In genomic region chr10:81583347-81583746, GRCm38 (mm10) we compare ENCODE assay signal across 25 mouse cellular contexts. TPM values are rescaled to one million over a fixed set of nuclear protein-coding genes. Genes with fewer than 3 reads are reported as not detected.
DNase-seq lines count a peak whose midpoint lies in the region; ATAC-seq lines count a peak whose summit lies in the region.
"Had no signal": no experiment of that assay in that cellular context is flagged by ENCODE, and none has a peak within 500 bp of the region (broad histone marks: within the 10 kb centered on the region; RNA-seq: fewer than 3 reads in every experiment).

No protein-coding gene starts in this region.

- H3K27me3 ChIP-seq in kidney, embryonic 15.5 days, result peaks cover 5% of the 10 kb centered on the region; the same call in 1 of the 2 replicates
- H3K27me3 ChIP-seq: Patski had no signal

- H3K27ac ChIP-seq in kidney, embryonic 15.5 days, result peak overlapping the region; percentile 68
- H3K27ac ChIP-seq: forebrain, embryonic 10.5 days; forebrain, embryonic 13.5 days; heart, adult 2 months; heart, embryonic 10.5 days; heart, embryonic 13.5 days; hindbrain, embryonic 13.5 days had no signal

- peaks cover 50% of the 10 kb centered on the region for H3K36me3 ChIP-seq in kidney, embryonic 15.5 days
- H3K36me3 ChIP-seq: forebrain, embryonic 10.5 days; G1E had no signal

- peaks cover 40% of the 10 kb centered on the region for H3K4me1 ChIP-seq in kidney, embryonic 15.5 days

- H3K9ac ChIP-seq in kidney, embryonic 15.5 days, result no peak overlapping the region
- H3K9ac ChIP-seq: forebrain, embryonic 13.5 days; heart, embryonic 13.5 days; hindbrain, embryonic 13.5 days had no signal

- no peak for ATAC-seq in kidney, embryonic 15.5 days (replicated peaks; ENCODE audit: low FRiP score)
- ATAC-seq: forebrain, embryonic 13.5 days; forebrain, embryonic 16.5 days; hindbrain, embryonic 16.5 days; Patski had no signal

- DNase-seq in adrenal gland, postnatal 14 days, result peak; percentile 65
- DNase-seq in adrenal gland, adult 18-20 months (ENCODE audit: low spot score in 2 of 2), result no peak
- no peak for DNase-seq in kidney, postnatal 14 days
- peak; percentile 86 for DNase-seq in ovary, adult 18-20 months (ENCODE audit: low spot score)
- DNase-seq in ovary, postnatal 10 days (ENCODE audit: low spot score), result no peak
- DNase-seq: adrenal gland, postnatal 10 days; B cell, adult 2 months; cerebellum, adult 18-20 months; cerebellum, adult 9-10 months; cerebellum, postnatal 14 days; gastrocnemius, postnatal 10 days; gastrocnemius, postnatal 36 days; heart, adult 2 months; heart, postnatal 14 days; heart, postnatal 4 days had no signal

- H3K4me3 ChIP-seq in kidney, embryonic 15.5 days (replicated peaks), result no peak overlapping the region
- H3K4me3 ChIP-seq: forebrain, embryonic 10.5 days; forebrain, embryonic 13.5 days; heart, adult 2 months; heart, embryonic 10.5 days; heart, embryonic 13.5 days; hindbrain, embryonic 13.5 days had no signal

- no peak overlapping the region for H3K4me2 ChIP-seq in kidney, embryonic 15.5 days
- H3K4me2 ChIP-seq: forebrain, embryonic 13.5 days; heart, embryonic 13.5 days; hindbrain, embryonic 13.5 days had no signal

- 39% methylated on average over 6 of the region's 6 CpGs for WGBS in kidney, embryonic 15.5 days

- no peaks in the 10 kb centered on the region for H3K9me3 ChIP-seq in kidney, embryonic 15.5 days (replicated peaks)
- H3K9me3 ChIP-seq: forebrain, embryonic 10.5 days; forebrain, embryonic 13.5 days; G1E; heart, embryonic 10.5 days; heart, embryonic 13.5 days; hindbrain, embryonic 13.5 days had no signal

RNA-seq across cellular contexts. Expression of gene Tle2, which starts 9.0 kb away (rescaled TPM):
- total RNA-seq in adrenal gland, postnatal 14 days (2021), result 17.8 and 18.1 TPM in 2 replicates
- total RNA-seq in adrenal gland, adult 18-20 months (2021), result 10 to 100 TPM; 58.2 to 65.6 TPM
- 39.3 and 45.6 TPM in 2 replicates for polyA plus RNA-seq in kidney, embryonic 15.5 days (2015; fragmentation: Nextera tagmentation; extraction: Ambion mirVana)

RNA-seq across cellular contexts. Expression of gene Tle6, which starts 17.5 kb away (rescaled TPM):
- 10.1 and 15.3 TPM in 2 replicates for total RNA-seq in adrenal gland, postnatal 14 days (2021)
- total RNA-seq in adrenal gland, adult 18-20 months (2021), result 10 to 100 TPM; 21.4 to 37.3 TPM
- 15.6 and 16.8 TPM in 2 replicates for polyA plus RNA-seq in kidney, embryonic 15.5 days (2015; fragmentation: Nextera tagmentation; extraction: Ambion mirVana)

RNA-seq across cellular contexts. Expression of gene BC025920, which starts 22.7 kb away (rescaled TPM):
- 2.0 TPM in 2 replicates for total RNA-seq in adrenal gland, postnatal 14 days (2021)
- 1 to 10 TPM; 1.2 to 1.7 TPM for total RNA-seq in adrenal gland, adult 18-20 months (2021)
- 0.62 and 0.84 TPM in 2 replicates for polyA plus RNA-seq in kidney, embryonic 15.5 days (2015; fragmentation: Nextera tagmentation; extraction: Ambion mirVana)

RNA-seq across cellular contexts. Expression of gene Aes, which starts 24.1 kb away (rescaled TPM):
- 646 and 698 TPM in 2 replicates for total RNA-seq in adrenal gland, postnatal 14 days (2021)
- 1,000 to 10,000 TPM in 1 of 2 experiments, 100 to 1,000 TPM in 1; 911 to 1,138 TPM for total RNA-seq in adrenal gland, adult 18-20 months (2021)
- 535 and 630 TPM in 2 replicates for polyA plus RNA-seq in kidney, embryonic 15.5 days (2015; fragmentation: Nextera tagmentation; extraction: Ambion mirVana)

RNA-seq across cellular contexts. Expression of gene Gna11, which starts 38.4 kb away (rescaled TPM):
- total RNA-seq in adrenal gland, postnatal 14 days (2021), result 65.0 and 67.2 TPM in 2 replicates
- 10 to 100 TPM; 81.7 to 83.4 TPM for total RNA-seq in adrenal gland, adult 18-20 months (2021)
- polyA plus RNA-seq in kidney, embryonic 15.5 days (2015; fragmentation: Nextera tagmentation; extraction: Ambion mirVana), result 79.0 and 88.6 TPM in 2 replicates

Comparison
In these comparisons a context has a peak if more than half of its experiments do, and no peak if none do; other contexts are left out.
1. DNase-seq: peak in adrenal gland, postnatal 14 days (single experiment) and ovary, adult 18-20 months (single experiment); none in adrenal gland, adult 18-20 months (0 of 2), kidney, postnatal 14 days (single experiment) and ovary, postnatal 10 days (single experiment).